In genomic region chr11:86201037-86201786, GRCm38 (mm10) we compare ENCODE assay signal across 8 mouse cellular contexts. TPM values are rescaled to one million over a fixed set of nuclear protein-coding genes. Genes with fewer than 3 reads are reported as not detected.
DNase-seq lines count a peak whose midpoint lies in the region; ATAC-seq and TF ChIP-seq lines count a peak whose summit lies in the region.

Gene Brip1, minus strand, starts transcription at chr11:86201193.

- peak; percentile 98 for DNase-seq in A20 (ENCODE audit: low read depth, low spot score)
- peak; percentile 91 to 93 for DNase-seq in heart, adult 9 months (ENCODE audit: low spot score in 2 of 2)
- DNase-seq in monocyte, adult 2 months (ENCODE audit: low read depth in 1 of 2, low spot score in 2 of 2): peak; percentile 73 to 78
- peak; percentile 90 to 94 for DNase-seq in spleen, postnatal 36 days (ENCODE audit: low spot score in 2 of 2)

- H3K4me1 ChIP-seq in bone marrow macrophage, adult 2 months (ENCODE audit: control insufficient read depth, insufficient read depth, low read length): peaks cover 12% of the 10 kb centered on the region
- H3K4me1 ChIP-seq in embryonic fibroblast, embryonic 13.5 days (ENCODE audit: control insufficient read depth, insufficient read depth, low read length): no peaks in the 10 kb centered on the region
- 0 out of 2 replicates have a peak, but pooled peaks cover 7% of the 10 kb centered on the region for H3K4me1 ChIP-seq in kidney, embryonic 14.5 days (ENCODE audit: control insufficient read depth, insufficient read depth, low read length)
- H3K4me1 ChIP-seq in limb, embryonic 15.5 days: peaks cover 11% of the 10 kb centered on the region

- WGBS in kidney, embryonic 14.5 days: under 1% methylated on average over 60 of the region's 60 CpGs
- WGBS in limb, embryonic 15.5 days: under 1% methylated on average over 60 of the region's 60 CpGs

- no peaks in the 10 kb centered on the region for H3K27me3 ChIP-seq in kidney, embryonic 14.5 days (ENCODE audit: control insufficient read depth, insufficient read depth, low read length)
- H3K27me3 ChIP-seq in limb, embryonic 15.5 days: no peaks in the 10 kb centered on the region

- peaks cover 31% of the 10 kb centered on the region for H3K36me3 ChIP-seq in kidney, embryonic 14.5 days (ENCODE audit: control insufficient read depth, insufficient read depth, low read length)
- peaks cover 37% of the 10 kb centered on the region for H3K36me3 ChIP-seq in limb, embryonic 15.5 days

- no peak for TF ChIP-seq POLR2A in bone marrow macrophage, adult 2 months (IDR thresholded peaks at IDR 0.05; ENCODE audit: borderline replicate concordance, low read depth, low read length)
- peak; percentile 71 for TF ChIP-seq POLR2A in embryonic fibroblast, embryonic 13.5 days (IDR thresholded peaks at IDR 0.05; ENCODE audit: low read depth, low read length)

- peak within 1 kb of the TSS; percentile 68 for H3K4me2 ChIP-seq in kidney, embryonic 14.5 days (replicated peaks; ENCODE audit: low read depth, low read length)
- H3K4me2 ChIP-seq in limb, embryonic 15.5 days: peak within 1 kb of the TSS; percentile 63

- ATAC-seq in kidney, embryonic 14.5 days (ENCODE audit: low FRiP score, low TSS enrichment): peak; percentile 98
- peak; percentile 99 for ATAC-seq in limb, embryonic 15.5 days (ENCODE audit: insufficient number of reproducible peaks, low FRiP score, low TSS enrichment, low read depth)

- TF ChIP-seq CTCF in bone marrow macrophage, adult 2 months (IDR thresholded peaks at IDR 0.05; ENCODE audit: low read depth, low read length): no peak
- TF ChIP-seq CTCF in embryonic fibroblast, embryonic 13.5 days (IDR thresholded peaks at IDR 0.05; ENCODE audit: borderline replicate concordance, insufficient read depth, low read length): no peak

- peaks cover 9% of the 10 kb centered on the region for H3K9me3 ChIP-seq in kidney, embryonic 14.5 days (ENCODE audit: control insufficient read depth, low read length)
- H3K9me3 ChIP-seq in limb, embryonic 15.5 days: no peaks in the 10 kb centered on the region

- H3K4me3 ChIP-seq in bone marrow macrophage, adult 2 months (ENCODE audit: insufficient read depth, low read length): peak within 1 kb of the TSS; percentile 90
- peak within 1 kb of the TSS; percentile 93 for H3K4me3 ChIP-seq in embryonic fibroblast, embryonic 13.5 days (ENCODE audit: insufficient read depth, low read length)
- H3K4me3 ChIP-seq in kidney, embryonic 14.5 days (ENCODE audit: low read length): peak within 1 kb of the TSS; percentile 86
- peak within 1 kb of the TSS; percentile 67 for H3K4me3 ChIP-seq in limb, embryonic 15.5 days

- H3K9ac ChIP-seq in kidney, embryonic 14.5 days (ENCODE audit: low read depth, low read length): peak within 1 kb of the TSS; percentile 90
- H3K9ac ChIP-seq in limb, embryonic 15.5 days: peak within 1 kb of the TSS; percentile 76

- peak within 1 kb of the TSS; percentile 88 for H3K27ac ChIP-seq in bone marrow macrophage, adult 2 months (ENCODE audit: insufficient read depth, low read depth, low read length)
- H3K27ac ChIP-seq in embryonic fibroblast, embryonic 13.5 days (ENCODE audit: insufficient read depth, low read length): peak within 1 kb of the TSS; percentile 81
- peak within 1 kb of the TSS; percentile 89 for H3K27ac ChIP-seq in kidney, embryonic 14.5 days (ENCODE audit: low read depth, low read length)
- H3K27ac ChIP-seq in limb, embryonic 15.5 days: peak within 1 kb of the TSS; percentile 92

RNA-seq across cellular contexts. Expression of gene Brip1, which starts in this region (rescaled TPM):
- polyA plus RNA-seq in bone marrow macrophage, adult 2 months (2012; ENCODE audit: insufficient read depth, insufficient read length, missing spikeins): 5.1 and 8.2 TPM in 2 replicates
- 6.0 and 8.5 TPM in 2 replicates for polyA plus RNA-seq in embryonic fibroblast, embryonic 13.5 days (2011; ENCODE audit: insufficient read length, low read depth, missing spikeins)
- polyA plus RNA-seq in kidney, embryonic 14.5 days (2014; fragmentation: Nextera tagmentation; extraction: Ambion mirVana): 9.7 and 14.8 TPM in 2 replicates
- polyA plus RNA-seq in limb, embryonic 15.5 days (2015; fragmentation: Nextera tagmentation; extraction: Ambion mirVana): 7.5 and 7.7 TPM in 2 replicates

Comparison
In these comparisons a context has a peak if more than half of its experiments do, and no peak if none do; other contexts are left out.
1. Peak in every context shown above with its lines: DNase-seq, ATAC-seq, H3K4me3 ChIP-seq and H3K27ac ChIP-seq.